Mouse (Mus musculus) liver, embryonic 15.5 days (tissue): ENCODE data around the gene Dvl3. TPM values are rescaled to one million over a fixed set of nuclear protein-coding genes. Genes with fewer than 3 reads are reported as not detected.

Experiments
- ATAC-seq: fragments of 200-750 bp; cut with Nextera tagmentation; 2 replicates; pipeline ENCODE4 v1.8.0; 2017; ENCODE audit warnings: moderate number of reproducible peaks, mild to moderate bottlenecking, moderate library complexity; ENCODE audit not compliant: insufficient read depth
- H3K27ac ChIP-seq: fragments of 300-500 bp; sonication (generic); replicated peaks from 2 replicates; pipeline ENCODE4 v1.5.1; 2015; ENCODE audit warnings: mild to moderate bottlenecking, inconsistent platforms
- H3K27me3 ChIP-seq: fragments of 300-500 bp; sonication (generic); 2 replicates; pipeline ENCODE4 v1.6.1; 2015; ENCODE audit warnings: mild to moderate bottlenecking, inconsistent platforms
- H3K36me3 ChIP-seq: fragments of 300-500 bp; sonication (generic); replicated peaks from 2 replicates; pipeline ENCODE4 v1.6.1; 2015; ENCODE audit warnings: moderate library complexity, mild to moderate bottlenecking, inconsistent platforms
- H3K4me1 ChIP-seq: fragments of 300-500 bp; sonication (generic); replicated peaks from 2 replicates; pipeline ENCODE4 v1.6.1; 2015; ENCODE audit warnings: inconsistent platforms
- H3K4me2 ChIP-seq: fragments of 300-500 bp; sonication (generic); 2 replicates; pipeline ENCODE4 v1.6.1; 2015; ENCODE audit warnings: moderate library complexity, mild to moderate bottlenecking, inconsistent platforms
- H3K4me3 ChIP-seq: fragments of 300-500 bp; sonication (generic); replicated peaks from 2 replicates; pipeline ENCODE4 v1.5.1; 2015; ENCODE audit warnings: mild to moderate bottlenecking, inconsistent platforms
- H3K9ac ChIP-seq: fragments of 300-500 bp; sonication (generic); 2 replicates; pipeline ENCODE4 v1.6.1; 2015; ENCODE audit warnings: moderate library complexity, mild to moderate bottlenecking, inconsistent platforms
- H3K9me3 ChIP-seq: fragments of 300-500 bp; sonication (generic); replicated peaks from 2 replicates; pipeline ENCODE4 v1.6.1; 2016; ENCODE audit warnings: inconsistent platforms
- WGBS: fragments of 180-500 bp; shearing (Covaris S2); methylation state at CpG from one replicate; pipeline ENCODE4 v1.1.7; 2015; ENCODE audit warnings: mixed read lengths; ENCODE audit not compliant: insufficient replicate concordance; 5-methylcytosine and 5-hydroxymethylcytosine counted together
- polyA plus RNA-seq: library from polyadenylated mRNA; unstranded; fragments of >200 nt; fragmentation: Nextera tagmentation; extraction: Ambion mirVana; gene quantifications from 2 replicates; pipeline ENCODE4 v1.2.1, GENCODE M21; 2015

The Dvl3 gene
- polyA plus RNA-seq, 1 experiment from 2014 or later, result 3.8 TPM

GRCm38 (mm10) chr16:20497980-20498676 is 18.7 kb upstream of the Dvl3 start:
- ATAC-seq, result peak; percentile 42; the same call in 1 of the 2 replicates

GRCm38 (mm10) chr16:20498677-20499475 is 17.9 kb upstream of the Dvl3 start, which contains the start of gene Eif2b5:
TSS of gene Eif2b5 (plus strand) at chr16:20498817.
- under 1% methylated on average over 49 of the region's 49 CpGs for WGBS
- H3K27ac ChIP-seq, result peak within 1 kb of the TSS; percentile 71
- H3K36me3 ChIP-seq, result peaks cover 29% of the 10 kb centered on the region
- ATAC-seq, result peak; percentile 91
- H3K4me3 ChIP-seq, result peak within 1 kb of the TSS; percentile 78
- peak within 1 kb of the TSS; percentile 68 for H3K9ac ChIP-seq
- H3K9me3 ChIP-seq, result no peaks in the 10 kb centered on the region
- H3K27me3 ChIP-seq, result no peaks in the 10 kb centered on the region; the same call in 1 of the 2 replicates
- H3K4me2 ChIP-seq, result peak within 1 kb of the TSS; percentile 79
- peaks cover 30% of the 10 kb centered on the region for H3K4me1 ChIP-seq

More at GRCm38 (mm10) chr16:20497980-20498676, 18.7 kb upstream of the Dvl3 start:
- 18% methylated on average over 16 of the region's 16 CpGs for WGBS
- H3K27me3 ChIP-seq, result no peaks in the 10 kb centered on the region; the same call in 1 of the 2 replicates
- H3K36me3 ChIP-seq, result peaks cover 22% of the 10 kb centered on the region
- peak overlapping the region; percentile 78 for H3K4me3 ChIP-seq
- H3K4me1 ChIP-seq, result peaks cover 30% of the 10 kb centered on the region
- H3K27ac ChIP-seq, result 0 out of 2 replicates have a peak overlapping the region, but pooled peaks have one; percentile 35
- H3K4me2 ChIP-seq, result peak overlapping the region; percentile 79
- no peaks in the 10 kb centered on the region for H3K9me3 ChIP-seq
- peak overlapping the region; percentile 68 for H3K9ac ChIP-seq

GRCm38 (mm10) chr16:20506000-20506399 is 10.8 kb upstream of the Dvl3 start:
- WGBS, result 77% methylated on average over 8 of the region's 8 CpGs
- Histone ChIP-seq H3K4me2 (no peak overlapping the region), H3K27ac (no peak overlapping the region), H3K36me3 (peaks cover 98% of the 10 kb centered on the region), H3K4me1 (0 out of 2 replicates have a peak, but pooled peaks cover 3% of the 10 kb centered on the region), H3K4me3 (no peak overlapping the region), H3K9me3 (no peaks in the 10 kb centered on the region), H3K9ac (no peak overlapping the region), H3K27me3 (no peaks in the 10 kb centered on the region)
- no peak for ATAC-seq

DNA sequence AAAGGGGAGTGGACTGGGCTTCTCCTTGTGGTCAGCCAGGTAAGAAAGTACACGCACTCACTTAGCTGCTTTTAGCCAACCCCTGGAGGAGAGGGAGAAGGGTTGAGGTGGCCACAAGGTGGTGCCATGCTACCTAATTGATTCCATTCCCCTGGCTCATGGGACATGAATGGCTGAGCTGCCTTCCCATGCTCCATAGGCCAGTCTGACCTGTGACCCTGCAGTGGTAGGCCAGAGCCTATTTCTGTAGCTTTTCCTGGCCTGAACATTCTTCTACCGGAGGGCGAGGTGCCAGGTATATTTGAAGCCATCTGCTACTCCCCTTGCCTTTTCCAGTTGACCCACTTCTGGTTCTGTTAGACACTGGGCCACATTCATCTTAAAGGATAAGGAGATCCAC is 7.4 kb upstream of the Dvl3 start:
- Histone ChIP-seq H3K4me3 (no peak overlapping the region), H3K4me2 (no peak overlapping the region), H3K9ac (no peak overlapping the region), H3K9me3 (no peaks in the 10 kb centered on the region), H3K27me3 (no peaks in the 10 kb centered on the region), H3K27ac (no peak overlapping the region), H3K36me3 (peaks cover 72% of the 10 kb centered on the region), H3K4me1 (0 out of 2 replicates have a peak, but pooled peaks cover 3% of the 10 kb centered on the region)
- WGBS, result 78% methylated on average over 3 of the region's 3 CpGs
- ATAC-seq, result no peak

- H3K27ac ChIP-seq, result no peak overlapping the region
- no peaks in the 10 kb centered on the region for H3K9me3 ChIP-seq
- peaks cover 9% of the 10 kb centered on the region for H3K4me1 ChIP-seq
- no peak overlapping the region for H3K9ac ChIP-seq
- no peak overlapping the region for H3K4me2 ChIP-seq
- ATAC-seq, result no peak
- 83% methylated on average over 7 of the region's 7 CpGs for WGBS
- no peaks in the 10 kb centered on the region for H3K27me3 ChIP-seq
- no peak overlapping the region for H3K4me3 ChIP-seq
- H3K36me3 ChIP-seq, result peaks cover 53% of the 10 kb centered on the region
These were observed 5.4 kb upstream of the Dvl3 start for GRCm38 (mm10) chr16:20511277-20511847.

GRCm38 (mm10) chr16:20516032-20516431 is 750 bp upstream of the Dvl3 start:
- H3K4me2 ChIP-seq, result peak overlapping the region; percentile 90
- peak overlapping the region; percentile 84; the same call in 1 of the 2 replicates for H3K27ac ChIP-seq
- H3K4me1 ChIP-seq, result peaks cover 46% of the 10 kb centered on the region
- no peaks in the 10 kb centered on the region for H3K9me3 ChIP-seq
- no peaks in the 10 kb centered on the region for H3K27me3 ChIP-seq
- no peak for ATAC-seq
- peaks cover 10% of the 10 kb centered on the region for H3K36me3 ChIP-seq
- H3K4me3 ChIP-seq, result peak overlapping the region; percentile 83
- peak overlapping the region; percentile 94 for H3K9ac ChIP-seq

- Histone ChIP-seq H3K9ac (peak overlapping the region; percentile 94), H3K4me1 (peaks cover 48% of the 10 kb centered on the region), H3K4me3 (peak overlapping the region; percentile 83), H3K27ac (peak overlapping the region; percentile 84), H3K27me3 (no peaks in the 10 kb centered on the region), H3K36me3 (peaks cover 11% of the 10 kb centered on the region), H3K9me3 (no peaks in the 10 kb centered on the region), H3K4me2 (peak overlapping the region; percentile 90)
- peak; percentile 45 for ATAC-seq
- 0% methylated on average over 26 of the region's 26 CpGs for WGBS
These were observed 434 bp downstream of the Dvl3 start for GRCm38 (mm10) chr16:20517216-20517615.

GRCm38 (mm10) chr16:20517701-20518374 is 1.1 kb downstream of the Dvl3 start:
- Histone ChIP-seq H3K27me3 (no peaks in the 10 kb centered on the region), H3K4me2 (peak overlapping the region; percentile 90), H3K4me1 (peaks cover 48% of the 10 kb centered on the region), H3K27ac (peak overlapping the region; percentile 84), H3K36me3 (peaks cover 12% of the 10 kb centered on the region), H3K4me3 (peak overlapping the region; percentile 83), H3K9me3 (no peaks in the 10 kb centered on the region), H3K9ac (peak overlapping the region; percentile 94)
- no peak; the same call in 1 of the 2 replicates for ATAC-seq
- 14% methylated on average over 6 of the region's 6 CpGs for WGBS

DNA sequence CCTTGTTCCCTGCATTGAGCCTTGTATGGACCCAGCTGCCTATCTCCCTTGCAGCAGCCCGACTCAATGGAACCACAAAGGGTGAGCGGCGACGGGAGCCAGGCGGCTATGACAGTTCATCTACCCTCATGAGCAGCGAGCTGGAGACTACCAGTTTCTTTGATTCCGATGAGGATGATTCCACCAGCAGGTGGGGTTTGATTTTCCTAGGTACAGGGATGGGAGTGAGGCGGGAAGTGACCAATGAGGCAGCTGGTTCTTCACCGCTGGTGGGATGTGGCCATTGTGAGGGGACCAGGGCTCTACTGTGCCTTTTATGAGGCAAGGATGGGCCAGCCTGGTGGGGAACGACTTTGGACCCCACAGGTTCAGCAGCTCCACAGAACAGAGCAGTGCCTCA is 7.1 kb downstream of the Dvl3 start:
- no peak overlapping the region for H3K9ac ChIP-seq
- no peak for ATAC-seq
- no peak overlapping the region for H3K4me2 ChIP-seq
- WGBS, result 82% methylated on average over 10 of the region's 10 CpGs
- peaks cover 71% of the 10 kb centered on the region for H3K36me3 ChIP-seq
- H3K9me3 ChIP-seq, result no peaks in the 10 kb centered on the region
- no peak overlapping the region for H3K27ac ChIP-seq
- no peaks in the 10 kb centered on the region for H3K27me3 ChIP-seq
- H3K4me3 ChIP-seq, result no peak overlapping the region
- H3K4me1 ChIP-seq, result peaks cover 26% of the 10 kb centered on the region

- Histone ChIP-seq H3K4me2 (peak overlapping the region; percentile 10; the same call in 1 of the 2 replicates), H3K27me3 (no peaks in the 10 kb centered on the region), H3K4me1 (peaks cover 14% of the 10 kb centered on the region), H3K9ac (no peak overlapping the region), H3K27ac (peak overlapping the region; percentile 64), H3K36me3 (peaks cover 87% of the 10 kb centered on the region), H3K4me3 (no peak overlapping the region), H3K9me3 (no peaks in the 10 kb centered on the region)
- ATAC-seq, result peak; percentile 77
- 44% methylated on average over 5 of the region's 5 CpGs for WGBS
These were observed 12.0 kb downstream of the Dvl3 start for GRCm38 (mm10) chr16:20528779-20529178.
